Mouse (Mus musculus) inflammation-experienced regulatory T-cells, adult 6 months (primary cell): ENCODE results near the gene Eme2. TPM values are rescaled to one million over a fixed set of nuclear protein-coding genes. Genes with fewer than 3 reads are reported as not detected.
A peak's percentile ranks its signal among the peaks of the same experiment; 100 is the strongest.

ENCODE experiments used
- ATAC-seq: one replicate; pipeline ENCODE4 v1.8.0; 2017
- polyA plus RNA-seq, 3 experiments: library from polyadenylated mRNA; unstranded; fragments of 100-300 nt; shearing (Covaris generic); gene quantifications; one replicate each; pipeline ENCODE4 v1.2.1; 2017

Gene Eme2
- polyA plus RNA-seq, 3 experiments from 2014 or later, result 16.4 to 26.2 (median 26.1) TPM

GRCm38 (mm10) chr17:24874405-24874745 is 20.5 kb downstream of the Eme2 start:
- ATAC-seq, result no peak

GRCm38 (mm10) chr17:24873695-24874404 is 21.0 kb downstream of the Eme2 start:
- no peak for ATAC-seq

DNA sequence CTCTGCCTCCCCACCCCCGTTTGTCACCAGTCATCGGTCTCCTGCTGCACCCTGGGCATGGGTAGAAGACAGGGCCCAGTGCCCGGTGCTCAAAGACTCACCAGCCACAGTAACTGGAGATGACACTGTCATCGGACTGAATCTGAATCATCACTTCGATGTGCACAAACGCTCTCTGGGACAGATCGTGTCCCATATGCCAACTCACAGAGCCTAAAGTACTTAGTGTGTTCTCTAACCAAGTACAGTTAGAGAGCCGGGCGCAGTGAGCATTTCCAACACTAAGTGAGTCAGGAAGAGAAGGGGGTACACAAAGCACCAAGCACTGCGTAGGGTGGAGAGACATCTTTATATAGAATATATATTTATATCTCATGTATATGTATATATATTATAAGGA is 27.0 kb downstream of the Eme2 start:
- ATAC-seq, result no peak

DNA sequence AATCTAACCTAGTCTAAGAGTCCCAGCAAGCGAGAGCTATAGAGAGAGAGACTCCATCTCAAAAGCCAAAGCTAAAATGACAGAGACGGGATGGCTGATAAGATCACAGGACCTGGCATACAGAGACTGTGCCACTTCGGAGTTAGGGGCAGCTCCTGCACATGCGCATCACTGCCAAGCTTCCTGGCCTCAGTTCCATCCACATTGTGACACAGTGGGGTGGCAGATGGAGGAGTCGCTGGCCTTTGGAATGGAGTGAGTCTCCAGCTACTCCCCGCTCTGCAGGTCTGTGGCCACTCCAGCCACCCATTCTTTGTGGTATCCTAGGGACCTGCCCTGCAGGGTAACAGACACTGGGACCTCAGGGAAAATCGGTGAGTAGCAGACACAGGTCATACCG is 29.1 kb downstream of the Eme2 start, which contains the start of gene Igfals:
TSS of gene Igfals (plus strand) at position 222 of the 400 bp plus-strand sequence.
- ATAC-seq, result no peak

- ATAC-seq, result no peak
Observed at GRCm38 (mm10) chr17:24861785-24862184, 33.1 kb downstream of the Eme2 start.

- ATAC-seq, result no peak
Observed at GRCm38 (mm10) chr17:24860076-24860475, 34.8 kb downstream of the Eme2 start.

- ATAC-seq, result no peak
Observed at GRCm38 (mm10) chr17:24858967-24859366, 35.9 kb downstream of the Eme2 start.

DNA sequence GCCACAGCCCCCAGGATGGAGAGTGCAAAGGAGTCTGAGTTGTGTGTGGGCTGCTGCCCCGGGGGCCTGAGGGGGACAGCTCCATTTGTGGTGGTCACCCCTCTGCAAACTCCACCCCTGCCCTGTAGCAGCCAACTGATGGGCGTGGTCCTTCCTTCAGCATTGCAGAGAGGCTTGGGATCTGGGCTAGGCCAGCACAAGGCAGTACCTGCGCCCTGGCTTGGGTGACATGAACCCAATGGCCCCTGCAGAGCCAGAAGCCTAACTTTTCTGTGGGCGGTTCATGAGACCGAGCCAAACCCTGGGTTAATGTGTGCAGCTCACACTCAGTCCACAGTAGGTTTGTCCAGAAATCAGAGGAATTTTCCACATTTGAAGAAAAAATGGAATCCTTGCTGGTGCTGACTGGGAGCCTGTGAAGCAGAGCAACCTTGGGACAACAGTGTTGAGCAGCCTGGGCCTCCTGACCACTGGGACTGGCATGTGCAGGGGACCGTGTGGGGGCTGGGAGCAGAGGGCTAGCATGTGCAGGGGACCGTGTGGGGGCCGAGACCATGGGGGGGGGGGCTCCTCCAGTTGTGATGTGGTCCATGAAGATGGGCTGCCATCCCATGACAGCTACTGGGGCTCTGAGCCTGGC is 36.9 kb downstream of the Eme2 start:
- no peak for ATAC-seq

DNA sequence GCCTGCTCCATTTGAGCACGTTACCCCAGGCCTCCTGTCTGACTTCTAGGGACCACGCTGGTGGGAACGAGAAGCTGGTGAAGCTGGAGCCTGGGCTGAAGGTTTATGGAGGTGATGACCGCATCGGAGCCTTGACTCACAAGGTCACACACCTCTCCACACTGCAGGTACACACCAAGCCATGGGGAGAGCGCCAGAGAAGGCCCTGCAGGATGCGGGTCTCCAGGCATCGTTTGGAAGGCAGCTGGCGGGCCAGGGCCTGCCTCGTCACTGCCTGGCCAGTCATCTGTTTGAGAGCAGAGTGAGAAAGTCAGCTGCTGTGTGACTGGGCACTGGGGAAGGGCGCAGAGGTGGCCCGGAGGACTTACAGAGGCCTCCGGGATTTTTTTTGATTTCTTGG is 38.3 kb downstream of the Eme2 start:
- ATAC-seq, result no peak

DNA sequence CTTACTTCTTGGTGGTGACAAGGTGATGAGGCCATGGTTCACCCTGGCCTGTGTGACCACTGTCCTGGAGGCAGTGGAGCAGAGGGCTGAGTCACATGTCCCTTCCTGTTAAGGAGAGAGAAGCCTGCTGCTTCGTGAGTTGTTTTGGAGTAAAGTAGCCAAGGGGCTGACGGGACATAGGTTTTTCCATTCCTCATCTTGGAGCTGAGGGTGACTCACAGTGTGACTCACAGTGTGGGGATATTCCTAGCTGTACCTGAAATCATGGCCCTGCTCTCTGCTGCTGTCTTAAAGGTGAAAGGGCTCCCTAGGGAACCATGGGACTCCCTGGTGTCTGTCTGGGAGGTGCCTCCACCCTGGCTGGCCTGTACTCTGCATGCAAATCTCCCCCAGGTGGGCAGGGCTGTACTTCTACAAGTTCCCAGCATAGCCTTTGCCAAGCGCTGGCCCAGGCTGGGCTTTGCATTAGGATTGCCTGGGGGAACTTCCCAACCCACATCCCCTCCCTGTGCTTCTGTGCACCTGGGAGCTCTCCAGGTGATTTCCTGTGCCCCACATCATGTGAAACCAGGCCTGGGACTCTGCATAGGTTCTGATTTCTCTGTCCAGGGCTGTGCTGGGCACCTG is 38.9 kb downstream of the Eme2 start:
- ATAC-seq, result no peak

DNA sequence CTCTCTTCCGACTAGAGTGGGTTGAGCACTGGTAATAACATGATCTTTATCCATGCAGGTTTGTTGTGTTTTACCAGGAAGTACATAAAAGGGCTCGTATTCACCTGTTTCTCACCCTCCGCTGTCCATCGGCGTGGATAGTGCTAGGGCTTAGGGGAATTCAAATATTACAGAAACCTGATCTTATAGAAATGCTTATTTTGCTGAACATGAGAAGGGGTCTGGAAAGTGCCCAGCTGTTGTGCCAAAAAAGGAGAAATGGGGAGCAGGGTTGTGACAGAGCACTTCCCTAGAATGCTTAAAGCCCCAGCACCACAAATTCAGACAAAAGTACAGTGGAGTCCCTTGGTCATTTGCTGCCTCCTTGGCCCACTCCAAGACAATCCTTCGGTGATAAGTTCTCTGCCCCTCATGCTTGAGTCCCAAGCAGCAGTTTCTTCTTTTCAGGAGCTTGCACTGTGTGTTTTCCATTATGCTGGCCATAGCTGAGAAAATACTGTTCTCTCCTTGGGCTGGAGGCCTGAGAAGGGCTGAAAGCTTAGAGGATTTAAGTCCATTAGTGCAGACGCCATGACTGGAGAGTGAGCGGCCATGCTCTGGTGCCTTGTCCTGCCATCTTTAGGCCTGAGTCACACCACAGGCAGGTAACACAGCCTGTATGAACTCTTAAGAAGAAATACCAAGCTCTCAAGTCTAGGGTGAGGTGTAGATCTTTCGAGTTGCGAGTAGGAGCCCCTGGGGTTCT is 43.3 kb downstream of the Eme2 start:
- ATAC-seq, result no peak

GRCm38 (mm10) chr17:24850773-24851127 is 44.1 kb downstream of the Eme2 start:
- ATAC-seq, result no peak

DNA sequence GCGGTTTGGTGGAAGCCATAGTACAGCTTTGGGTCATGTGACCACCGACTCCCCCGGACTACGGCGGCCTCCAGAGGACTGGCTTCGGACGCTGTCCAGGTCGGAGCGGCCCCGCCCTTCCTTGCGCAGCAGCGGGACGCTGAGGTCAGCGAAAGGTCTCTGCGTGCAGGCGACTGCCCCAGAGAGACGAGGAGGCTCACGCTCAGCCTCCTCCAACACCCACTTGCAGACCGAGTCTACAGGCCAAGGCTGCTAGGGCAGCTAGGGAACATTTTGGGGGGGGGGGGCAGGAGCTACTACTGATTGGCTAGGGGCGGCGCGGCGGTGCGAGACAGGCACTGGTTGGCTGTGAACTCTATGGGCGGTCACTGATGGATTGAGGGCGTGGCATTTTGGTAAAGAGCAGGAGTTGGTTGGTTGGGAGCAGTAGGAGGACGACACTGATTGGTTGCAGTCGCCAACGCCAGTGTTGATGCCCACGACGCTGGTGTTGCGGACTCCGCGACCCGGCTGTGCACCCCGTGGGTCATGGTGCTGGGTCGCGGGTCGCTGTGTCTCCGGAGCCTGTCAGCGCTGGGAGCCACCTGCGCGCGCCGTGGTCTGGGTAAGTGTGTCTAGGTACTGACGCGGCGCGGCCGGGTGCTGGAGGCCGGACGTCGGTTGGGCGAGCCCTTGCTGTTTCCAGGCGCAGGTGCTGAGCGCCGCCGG is 44.7 kb downstream of the Eme2 start, which contains the start of gene Fahd1:
TSS of gene Fahd1 (minus strand) at position 300 of the 708 bp plus-strand sequence.
- ATAC-seq, result peak; percentile 99

GRCm38 (mm10) chr17:24849733-24850064 is 45.2 kb downstream of the Eme2 start:
- no peak for ATAC-seq

GRCm38 (mm10) chr17:24848600-24849031 is 46.3 kb downstream of the Eme2 start:
- no peak for ATAC-seq

- ATAC-seq, result no peak
Observed at GRCm38 (mm10) chr17:24847386-24847785, 47.5 kb downstream of the Eme2 start.

DNA sequence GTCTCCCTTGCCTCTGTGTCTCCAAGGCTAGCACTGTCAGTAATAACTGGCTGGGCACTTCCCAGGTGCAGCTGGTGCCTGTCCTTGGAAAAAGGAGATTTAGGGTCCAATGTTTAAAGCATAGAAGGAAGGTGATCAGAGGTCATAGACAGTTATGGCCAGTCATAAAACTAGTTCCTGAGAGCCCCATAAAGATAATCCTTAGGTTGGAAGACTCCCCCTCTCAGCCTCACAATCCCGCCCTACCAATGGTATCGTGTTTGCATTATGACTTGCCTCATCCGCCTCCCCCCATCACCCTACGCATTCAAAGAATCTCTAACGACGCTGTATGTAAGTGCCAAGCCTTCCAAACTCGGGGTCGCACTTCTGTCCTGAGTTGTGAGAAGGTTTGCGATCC is 50.4 kb downstream of the Eme2 start:
- no peak for ATAC-seq

- ATAC-seq, result no peak
Observed at GRCm38 (mm10) chr17:24842631-24843030, 52.3 kb downstream of the Eme2 start.

DNA sequence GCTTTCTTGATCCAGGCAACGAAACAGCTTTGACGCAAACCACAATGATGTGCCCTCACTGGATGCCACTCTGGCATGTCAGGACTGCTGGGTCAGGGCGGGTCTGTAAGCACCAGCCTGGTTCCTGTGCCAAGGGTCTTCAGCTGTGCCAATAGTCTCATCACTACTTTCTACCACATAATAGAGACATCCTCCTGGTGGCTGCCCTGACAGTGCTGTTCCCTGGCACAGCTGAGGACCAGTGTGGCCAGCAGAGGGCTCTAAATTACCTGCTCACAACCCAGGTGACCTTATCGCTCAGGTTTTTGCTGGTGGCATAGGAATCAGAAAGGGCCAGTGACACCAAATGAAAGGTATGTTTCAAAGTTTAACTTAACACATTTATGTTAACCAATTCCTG is 53.8 kb downstream of the Eme2 start:
- ATAC-seq, result no peak

GRCm38 (mm10) chr17:24840341-24840740 is 54.5 kb downstream of the Eme2 start:
- ATAC-seq, result no peak

GRCm38 (mm10) chr17:24839842-24840241 is 55.0 kb downstream of the Eme2 start, which contains the start of gene Hagh:
Gene Hagh (plus strand): TSS chr17:24840143.
- ATAC-seq, result no peak
